Mouse (Mus musculus): ENCODE measurements around the gene Gstt2.
A peak's percentile ranks its signal among the peaks of the same experiment; 100 is the strongest.
"Not testable (repeated sequence)": the region's sequence is repeated elsewhere in the genome, so short reads cannot be mapped to it uniquely, and the experiment has no call there.

Gene Gstt2

DNA sequence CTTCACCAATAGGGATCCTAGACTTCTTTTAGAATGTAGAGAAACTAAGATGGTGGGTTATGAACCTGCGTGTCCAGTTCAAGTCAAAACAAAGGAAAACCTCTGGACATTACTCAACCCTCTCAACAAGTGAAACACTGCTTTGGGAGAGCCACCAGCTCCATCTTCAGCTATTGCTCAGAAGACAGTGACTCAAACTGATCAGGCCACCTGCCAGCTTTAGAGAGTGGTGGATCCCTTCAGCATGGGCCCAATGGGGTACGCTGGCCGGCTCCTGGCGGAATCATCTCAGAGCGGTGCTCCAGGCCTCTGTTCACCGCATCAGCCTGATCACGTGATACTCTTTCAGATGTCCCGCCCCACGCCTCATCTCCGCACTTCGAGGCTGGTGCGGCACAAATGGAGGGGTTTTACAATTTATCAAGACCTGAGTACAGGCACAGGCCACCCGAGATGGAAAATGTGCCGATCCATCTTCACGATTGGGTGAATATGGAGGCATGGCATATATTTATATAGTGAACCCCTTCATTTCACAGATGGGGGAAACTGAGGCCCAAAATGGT, 18.3 kb upstream of the Gstt2 start:
- no peak for DNase-seq (ENCODE audit: low spot score)

DNA sequence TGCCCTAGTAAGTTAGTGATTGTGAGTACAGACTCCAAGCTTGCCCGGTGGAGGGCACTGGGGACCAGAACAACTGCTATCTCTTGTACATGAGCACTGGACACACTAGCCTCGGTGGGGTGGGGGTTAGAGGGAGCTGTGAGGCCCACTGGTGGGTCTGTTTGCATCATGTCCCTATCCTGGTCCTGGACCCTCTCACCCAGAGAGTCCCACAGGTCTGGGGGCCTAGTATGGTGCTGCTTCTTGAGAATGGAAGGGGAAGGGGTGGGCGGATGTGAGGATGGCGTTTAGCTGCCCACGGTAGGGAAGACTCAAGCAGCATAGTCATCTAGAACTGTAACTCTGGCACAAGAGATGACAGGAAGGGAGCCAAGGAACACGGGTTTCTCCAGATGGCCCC, 17.6 kb upstream of the Gstt2 start:
- no peak for DNase-seq (ENCODE audit: low spot score)

DNA sequence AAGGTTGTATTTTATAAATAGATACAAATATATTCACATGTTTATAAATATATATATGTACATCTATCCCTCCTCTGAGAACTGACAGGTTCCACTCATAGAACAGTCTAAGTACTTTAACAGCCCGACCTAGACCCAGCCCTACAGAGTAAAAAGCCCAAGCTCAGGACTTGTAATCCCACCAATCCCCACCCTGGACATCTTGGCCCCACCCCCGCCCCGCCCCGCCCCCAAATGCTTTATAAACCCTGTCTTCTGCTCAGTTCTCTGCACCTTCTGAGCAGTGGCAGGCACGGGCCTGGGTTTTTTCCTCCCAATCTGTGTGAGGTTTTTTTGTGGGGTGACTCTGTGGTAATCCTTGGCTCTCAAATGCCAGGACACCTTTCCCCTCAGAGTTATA, 16.9 kb upstream of the Gstt2 start:
- DNase-seq (ENCODE audit: low spot score): no peak

DNA sequence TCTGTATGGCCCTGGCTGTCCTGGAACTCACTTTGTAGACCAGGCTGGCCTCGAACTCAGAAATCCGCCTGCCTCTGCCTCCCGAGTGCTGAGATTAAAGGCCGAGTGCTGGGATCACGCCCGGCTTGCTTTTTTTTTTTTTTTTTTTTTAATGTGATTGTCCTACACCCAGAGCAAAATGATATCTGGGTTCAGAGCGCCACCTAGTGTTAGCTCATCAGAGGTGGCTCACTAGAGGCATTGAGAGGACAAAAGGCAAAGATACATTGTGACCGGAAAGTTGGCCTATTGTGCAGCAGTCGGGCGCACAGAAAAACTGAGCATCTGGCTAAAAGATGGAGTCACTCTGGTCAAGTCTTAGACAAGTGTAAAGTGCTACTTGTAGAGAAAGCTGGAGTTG, 16.2 kb upstream of the Gstt2 start:
- peak; percentile 77 for DNase-seq (ENCODE audit: low spot score)

DNA sequence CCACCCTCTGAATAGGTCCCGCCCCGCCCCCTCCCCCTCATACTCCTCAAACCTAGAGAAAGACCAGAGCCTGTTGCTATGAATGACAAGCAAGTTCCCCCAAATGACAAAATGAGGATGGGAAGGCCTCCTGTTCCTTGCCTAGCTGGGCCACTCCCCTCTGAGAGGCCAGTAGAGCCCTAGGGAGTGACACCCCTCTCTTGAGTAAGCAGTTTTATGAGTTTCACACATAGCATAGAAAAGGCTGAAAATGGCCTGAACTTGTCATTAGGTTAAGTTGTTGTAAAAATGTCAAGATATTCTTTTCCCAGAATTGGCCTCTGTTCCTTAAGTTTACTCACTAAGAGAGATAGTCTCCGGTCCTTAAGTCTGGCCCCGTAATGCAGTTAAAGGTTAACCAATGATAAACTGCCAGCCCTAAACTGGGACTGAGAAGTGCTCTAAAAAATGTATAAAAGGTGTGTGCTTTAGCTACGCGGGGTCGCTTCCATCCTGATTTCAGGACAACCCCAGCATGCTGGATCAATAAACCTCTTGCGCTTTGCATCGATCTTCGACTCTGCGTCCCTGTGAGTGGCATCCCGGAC, 15.4 kb upstream of the Gstt2 start:
- no peak for DNase-seq (ENCODE audit: low spot score)

DNA sequence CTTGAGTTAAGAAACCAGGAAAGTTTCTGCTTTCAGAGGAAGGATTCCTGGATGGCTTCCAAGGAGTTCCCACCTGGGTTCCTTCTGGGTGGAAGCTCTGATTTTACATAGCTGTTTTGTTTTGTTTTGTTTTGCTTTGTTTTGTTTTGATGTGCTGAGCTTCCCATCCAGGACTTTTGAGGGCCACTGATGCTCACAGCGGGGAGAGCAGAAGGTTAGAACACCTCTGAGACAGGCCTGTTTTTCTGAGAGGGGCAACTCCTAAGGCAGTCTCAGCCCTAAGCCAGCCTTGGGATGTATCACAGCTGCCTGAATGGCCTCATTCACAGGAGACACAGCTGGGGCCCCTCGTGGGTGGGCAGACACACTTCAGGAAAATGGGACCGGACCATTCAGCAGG, 14.5 kb upstream of the Gstt2 start:
- no peak for DNase-seq (ENCODE audit: low spot score)

DNA sequence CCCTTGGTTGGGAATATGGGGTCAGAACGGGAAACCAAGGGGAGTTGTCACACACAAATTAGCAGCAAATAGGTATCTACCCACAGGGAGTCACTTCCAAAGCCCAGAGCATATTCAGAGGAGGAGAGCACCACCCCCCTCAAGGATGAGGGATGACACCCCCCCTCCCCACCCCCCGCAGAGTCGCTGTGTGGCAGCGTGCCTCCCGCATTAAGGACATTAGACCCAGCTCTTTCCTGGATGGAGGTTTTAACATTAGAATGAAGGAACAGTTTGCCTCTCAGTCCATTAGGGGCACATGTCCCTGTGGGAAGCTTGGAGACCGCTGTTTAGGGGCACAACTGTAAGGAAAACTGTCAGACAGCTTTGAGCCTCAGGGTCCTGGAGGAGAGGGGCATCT, 13.9 kb upstream of the Gstt2 start:
- DNase-seq (ENCODE audit: low spot score): no peak

GRCm38 (mm10) chr10:75848382-75848781, 11.2 kb upstream of the Gstt2 start:
- no peak for DNase-seq (ENCODE audit: low spot score)

- DNase-seq (ENCODE audit: low spot score): no peak
Measured at GRCm38 (mm10) chr10:75845306-75845930, 8.2 kb upstream of the Gstt2 start.

DNA sequence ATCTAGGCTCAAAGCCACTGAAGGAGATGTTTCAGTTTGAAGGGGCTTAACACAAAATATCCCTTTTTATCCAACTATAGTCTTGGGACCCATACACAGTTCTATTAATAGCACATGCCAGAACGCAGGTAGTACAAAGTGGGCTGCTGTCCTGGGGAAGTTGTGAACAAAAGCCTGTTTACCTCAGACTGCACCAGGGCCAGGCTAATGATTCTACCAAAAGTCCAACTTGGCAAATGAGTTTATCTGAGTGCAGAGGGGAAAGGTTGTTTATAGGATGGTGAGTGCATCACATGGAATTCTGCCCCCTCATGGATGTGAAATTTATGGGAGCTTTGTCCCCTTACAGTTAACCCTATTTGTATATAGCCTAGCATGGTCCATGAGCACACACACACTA, 7.6 kb upstream of the Gstt2 start:
- no peak for DNase-seq (ENCODE audit: low spot score)

GRCm38 (mm10) chr10:75843898-75844297, 6.7 kb upstream of the Gstt2 start:
- not testable (repeated sequence) for DNase-seq (ENCODE audit: low spot score)

GRCm38 (mm10) chr10:75839092-75839491, 1.9 kb upstream of the Gstt2 start:
- DNase-seq (ENCODE audit: low spot score): no peak

- no peak for DNase-seq (ENCODE audit: low spot score)
Measured at GRCm38 (mm10) chr10:75835761-75836531, 1.3 kb downstream of the Gstt2 start.

DNA sequence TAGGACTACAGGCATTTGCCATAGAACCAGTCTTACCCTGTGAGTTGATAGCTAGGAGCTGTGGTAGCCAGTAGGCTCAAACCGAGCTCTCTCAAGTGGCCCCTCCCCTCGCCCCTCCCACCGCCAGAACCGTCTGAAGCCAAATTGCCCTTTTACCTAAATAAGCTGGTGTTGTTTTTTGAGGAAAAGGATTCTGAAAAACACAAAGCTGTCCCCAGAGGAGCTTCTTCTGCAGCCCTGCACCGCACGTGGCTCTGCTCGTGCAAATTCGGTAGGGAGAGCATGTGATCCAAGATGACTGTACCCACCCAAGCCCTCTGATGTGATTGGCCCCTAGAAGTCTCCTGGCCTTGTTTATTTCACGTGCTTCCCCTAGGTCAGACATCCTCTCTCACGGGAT, 1.9 kb downstream of the Gstt2 start:
- DNase-seq (ENCODE audit: low spot score): no peak

- no peak for DNase-seq (ENCODE audit: low spot score)
Measured at GRCm38 (mm10) chr10:75834721-75835120, 2.5 kb downstream of the Gstt2 start.

DNA sequence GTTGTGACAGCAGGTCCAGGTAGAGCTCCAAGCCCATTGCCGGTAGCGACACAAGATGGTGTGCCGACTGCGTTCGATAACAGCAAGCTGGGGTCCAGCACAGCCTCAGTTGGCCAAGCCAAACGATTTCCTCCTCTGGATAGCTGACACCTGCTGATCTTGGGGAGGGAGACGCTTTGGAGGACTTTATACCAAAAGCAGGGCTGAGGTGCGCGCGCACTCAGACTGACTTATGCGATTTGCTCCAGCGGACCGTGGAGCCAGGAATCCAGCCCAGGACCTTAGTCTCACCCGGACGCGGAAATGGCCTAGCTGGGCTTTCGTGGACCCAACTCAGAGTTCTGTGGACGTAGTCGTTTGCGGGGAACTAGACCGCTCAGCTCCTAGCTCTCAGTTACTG, 3.0 kb downstream of the Gstt2 start:
- DNase-seq (ENCODE audit: low spot score): peak; percentile 69

DNA sequence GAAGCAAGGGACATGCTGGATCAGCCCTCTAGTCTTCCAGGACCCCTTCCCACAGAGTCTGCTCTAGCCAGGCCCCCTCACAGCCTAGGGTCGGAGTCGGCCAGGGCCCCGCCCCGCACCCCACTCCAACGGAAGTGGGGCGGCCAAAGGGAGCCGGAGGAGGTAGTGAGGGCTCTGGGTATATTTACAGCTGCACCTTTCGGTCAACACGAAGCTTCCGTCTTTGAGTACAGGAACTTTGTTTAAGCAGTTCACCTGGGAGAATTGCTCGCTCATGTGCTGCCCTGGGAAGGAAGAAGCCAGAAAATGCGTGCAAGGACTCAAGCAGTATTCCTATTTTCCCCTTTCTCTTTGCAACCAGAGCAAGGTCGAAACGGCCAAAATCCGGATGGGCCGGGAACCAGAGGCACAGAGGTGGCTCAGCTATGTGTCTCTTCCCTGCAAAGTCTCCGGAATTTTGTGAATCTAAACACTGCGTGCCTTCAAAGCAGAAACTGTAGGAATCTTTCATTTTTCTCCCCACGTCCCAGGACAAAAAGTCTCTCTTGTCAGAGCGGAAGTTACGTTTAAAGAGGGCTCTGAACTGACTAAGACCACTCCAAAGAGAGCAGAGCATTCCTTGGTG, 3.7 kb downstream of the Gstt2 start:
- DNase-seq (ENCODE audit: low spot score): no peak

GRCm38 (mm10) chr10:75832272-75832895, 4.8 kb downstream of the Gstt2 start:
- peak; percentile 57 for DNase-seq (ENCODE audit: low spot score)

- no peak for DNase-seq (ENCODE audit: low spot score)
Measured at GRCm38 (mm10) chr10:75830275-75830670, 7.0 kb downstream of the Gstt2 start.

DNA sequence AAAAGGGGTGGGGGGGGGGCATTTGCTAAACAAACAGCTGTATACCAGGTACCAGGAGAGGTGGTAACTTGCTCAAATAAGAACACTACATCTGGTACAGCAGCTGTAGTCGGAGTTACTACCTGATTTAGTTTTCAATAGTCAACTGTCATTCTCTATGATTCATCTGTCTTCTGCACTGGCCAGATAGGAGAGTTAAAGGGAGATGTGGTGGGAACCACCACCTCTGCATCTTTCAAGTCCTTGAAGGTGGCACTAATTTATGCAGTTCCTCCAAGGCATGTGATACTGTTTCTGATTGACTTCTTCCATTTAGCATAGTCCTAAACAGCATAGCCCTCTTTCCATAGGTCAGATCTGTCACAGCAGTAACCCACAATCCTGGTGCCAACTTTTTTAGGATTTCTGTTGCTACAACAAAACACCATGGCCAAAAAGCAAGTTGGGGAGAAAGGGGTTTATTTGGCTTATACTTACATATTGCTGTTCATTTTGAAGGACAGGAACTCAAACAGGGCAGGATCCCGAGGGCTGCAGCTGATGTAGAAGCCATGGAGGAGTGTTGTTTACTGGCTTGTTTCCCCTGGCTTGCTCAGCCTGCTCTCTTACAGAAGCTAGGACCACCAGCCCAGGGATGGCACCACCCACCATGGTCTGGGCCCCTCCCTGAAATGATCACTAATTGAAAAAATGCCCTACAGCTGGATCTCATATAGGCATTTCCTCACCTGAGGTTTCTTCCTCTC, 7.5 kb downstream of the Gstt2 start:
- no peak for DNase-seq (ENCODE audit: low spot score)

GRCm38 (mm10) chr10:75828500-75828931, 8.7 kb downstream of the Gstt2 start:
- DNase-seq (ENCODE audit: low spot score): peak; percentile 38

Data from ovary, postnatal 14 days (tissue).